Mouse (Mus musculus) embryonic fibroblast, embryonic 13.5 days (primary cell): ENCODE data around the gene Itsn1.

ENCODE experiments used
- CTCF ChIP-seq: IDR thresholded peaks from 2 replicates; pipeline ENCODE4 v1.5.1; 2011; ENCODE audit warnings: mild to moderate bottlenecking, control low read depth, low read length, moderate library complexity, borderline replicate concordance; ENCODE audit not compliant: insufficient read depth
- POLR2A ChIP-seq: IDR thresholded peaks from 2 replicates; pipeline ENCODE4 v1.6.1; 2011; ENCODE audit warnings: low read depth, mild to moderate bottlenecking, control low read depth, low read length, moderate library complexity

GRCm38 (mm10) chr16:91860471-91861125, 131.5 kb downstream of the Itsn1 start:
- TF ChIP-seq CTCF: no peak
- no peak for TF ChIP-seq POLR2A
